Mouse (Mus musculus): ENCODE measurements at regions not wholly inside any gene's neighbourhood (a gene's known extent, or its start where the extent isn't known, plus 50 kb on each side); places are given as distances from the start of the nearest gene placed in this dataset.

DNA sequence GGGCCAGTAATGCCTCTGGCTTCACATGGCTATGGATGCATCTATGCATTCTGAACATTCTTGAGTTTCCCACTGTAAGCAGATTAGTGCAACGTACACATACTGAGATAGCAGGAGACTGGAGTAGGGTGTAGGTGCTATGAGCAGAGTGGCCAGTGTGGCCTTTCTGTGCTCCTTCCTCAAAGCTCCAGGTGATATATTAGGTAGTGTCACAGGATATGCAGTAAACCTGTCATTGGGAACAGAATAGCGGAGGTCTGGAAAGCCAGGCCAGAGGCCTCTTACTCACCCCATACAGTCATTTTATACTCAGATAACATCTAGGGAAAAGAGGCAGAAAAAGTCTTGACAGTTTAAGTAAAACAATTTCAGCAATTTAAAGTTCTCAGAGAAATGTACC lies 424.1 kb upstream of the Nr2f1 start:
- Histone ChIP-seq H3K27me3 (ENCODE audit: control insufficient read depth, insufficient read depth, low read depth, low read length) (no peaks in the 10 kb centered on the region), H3K4me3 (ENCODE audit: low read length) (no peak overlapping the region), H3K36me3 (ENCODE audit: control insufficient read depth, insufficient read depth, low read length) (no peaks in the 10 kb centered on the region), H3K4me2 (ENCODE audit: low read depth, low read length) (no peak overlapping the region), H3K27ac (ENCODE audit: low read length) (no peak overlapping the region), H3K9me3 (ENCODE audit: control insufficient read depth, low read length) (no peaks in the 10 kb centered on the region), H3K9ac (ENCODE audit: low read length) (no peak overlapping the region), H3K4me1 (replicated peaks; ENCODE audit: control insufficient read depth, insufficient read depth, low read length) (no peaks in the 10 kb centered on the region)
- 64% methylated on average over 2 of the region's 2 CpGs for WGBS
- no peak for ATAC-seq (ENCODE audit: low read depth)

DNA sequence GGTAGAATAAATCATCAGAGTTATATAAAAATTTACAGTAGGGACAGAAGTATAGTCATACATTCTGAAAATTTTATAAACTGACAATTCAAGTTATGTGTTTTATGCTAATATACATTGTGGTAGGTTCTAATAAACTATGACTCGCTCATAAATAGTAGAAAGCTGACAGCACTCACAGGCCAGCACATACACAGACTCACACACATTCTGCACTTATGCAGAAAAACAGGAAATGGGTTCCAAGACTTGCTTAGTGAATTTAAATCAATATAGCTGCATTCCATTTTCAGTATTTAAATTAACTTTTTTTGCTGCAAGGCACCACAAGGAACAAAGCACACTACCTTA lies 403.3 kb upstream of the Nr2f1 start:
- H3K27ac ChIP-seq (ENCODE audit: low read length), result no peak overlapping the region
- WGBS, result 84% methylated on average over 1 of the region's 1 CpGs
- H3K9me3 ChIP-seq (ENCODE audit: control insufficient read depth, low read length), result no peaks in the 10 kb centered on the region
- H3K4me1 ChIP-seq (replicated peaks; ENCODE audit: control insufficient read depth, insufficient read depth, low read length), result no peaks in the 10 kb centered on the region
- no peaks in the 10 kb centered on the region for H3K27me3 ChIP-seq (ENCODE audit: control insufficient read depth, insufficient read depth, low read depth, low read length)
- no peaks in the 10 kb centered on the region for H3K36me3 ChIP-seq (ENCODE audit: control insufficient read depth, insufficient read depth, low read length)
- ATAC-seq (ENCODE audit: low read depth), result no peak
- H3K4me2 ChIP-seq (ENCODE audit: low read depth, low read length), result no peak overlapping the region
- H3K9ac ChIP-seq (ENCODE audit: low read length), result no peak overlapping the region
- H3K4me3 ChIP-seq (ENCODE audit: low read length), result no peak overlapping the region

- Histone ChIP-seq H3K27ac (ENCODE audit: low read length) (no peak overlapping the region), H3K4me3 (ENCODE audit: low read length) (no peak overlapping the region), H3K9ac (ENCODE audit: low read length) (no peak overlapping the region), H3K9me3 (ENCODE audit: control insufficient read depth, low read length) (no peaks in the 10 kb centered on the region), H3K36me3 (ENCODE audit: control insufficient read depth, insufficient read depth, low read length) (no peaks in the 10 kb centered on the region), H3K4me1 (replicated peaks; ENCODE audit: control insufficient read depth, insufficient read depth, low read length) (no peaks in the 10 kb centered on the region), H3K27me3 (ENCODE audit: control insufficient read depth, insufficient read depth, low read depth, low read length) (no peaks in the 10 kb centered on the region), H3K4me2 (ENCODE audit: low read depth, low read length) (no peak overlapping the region)
- WGBS, result 71% methylated on average over 6 of the region's 6 CpGs
- ATAC-seq (ENCODE audit: low read depth), result no peak
These were observed 402.8 kb upstream of the Nr2f1 start for GRCm38 (mm10) chr13:78602211-78602860.

DNA sequence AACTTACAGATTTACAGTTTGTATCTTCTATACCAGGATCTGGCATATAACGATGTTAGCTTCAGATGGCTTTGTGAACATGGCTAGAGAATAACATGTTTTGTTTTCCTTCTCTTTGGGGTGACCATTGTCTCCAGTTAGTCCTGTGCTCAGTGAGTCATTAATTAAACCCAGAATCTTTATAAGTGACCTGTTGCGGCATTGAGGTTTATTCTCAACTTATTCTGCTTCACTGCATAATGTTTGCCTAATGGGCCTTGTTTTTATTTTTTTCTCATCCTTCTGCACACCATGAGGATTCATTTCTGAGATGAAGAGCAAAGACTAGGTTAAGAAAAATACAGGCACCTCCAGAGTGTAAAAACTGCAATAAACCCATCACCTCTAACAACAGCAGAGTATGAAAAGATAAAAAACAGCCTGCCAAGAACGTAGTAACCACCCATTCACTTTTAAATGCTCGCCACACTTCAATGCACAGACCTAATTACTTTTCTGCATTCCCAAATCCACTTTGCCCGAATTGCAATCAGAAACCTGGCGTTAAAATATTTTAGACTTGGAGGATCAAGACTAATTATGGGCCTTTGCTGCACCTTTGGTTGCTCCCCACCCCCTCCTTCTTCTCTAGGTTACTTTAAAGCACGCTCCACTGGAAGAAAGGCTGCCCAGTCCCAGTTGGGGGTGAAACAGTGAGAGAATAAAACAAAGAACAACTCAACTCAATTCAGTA lies 381.5 kb upstream of the Nr2f1 start:
- no peak overlapping the region for H3K9ac ChIP-seq (ENCODE audit: low read length)
- 66% methylated on average over 7 of the region's 7 CpGs for WGBS
- H3K4me3 ChIP-seq (ENCODE audit: low read length), result no peak overlapping the region
- H3K4me2 ChIP-seq (ENCODE audit: low read depth, low read length), result no peak overlapping the region
- H3K9me3 ChIP-seq (ENCODE audit: control insufficient read depth, low read length), result no peaks in the 10 kb centered on the region
- no peaks in the 10 kb centered on the region for H3K36me3 ChIP-seq (ENCODE audit: control insufficient read depth, insufficient read depth, low read length)
- no peaks in the 10 kb centered on the region for H3K27me3 ChIP-seq (ENCODE audit: control insufficient read depth, insufficient read depth, low read depth, low read length)
- no peak for ATAC-seq (ENCODE audit: low read depth)
- no peaks in the 10 kb centered on the region for H3K4me1 ChIP-seq (replicated peaks; ENCODE audit: control insufficient read depth, insufficient read depth, low read length)
- H3K27ac ChIP-seq (ENCODE audit: low read length), result no peak overlapping the region

DNA sequence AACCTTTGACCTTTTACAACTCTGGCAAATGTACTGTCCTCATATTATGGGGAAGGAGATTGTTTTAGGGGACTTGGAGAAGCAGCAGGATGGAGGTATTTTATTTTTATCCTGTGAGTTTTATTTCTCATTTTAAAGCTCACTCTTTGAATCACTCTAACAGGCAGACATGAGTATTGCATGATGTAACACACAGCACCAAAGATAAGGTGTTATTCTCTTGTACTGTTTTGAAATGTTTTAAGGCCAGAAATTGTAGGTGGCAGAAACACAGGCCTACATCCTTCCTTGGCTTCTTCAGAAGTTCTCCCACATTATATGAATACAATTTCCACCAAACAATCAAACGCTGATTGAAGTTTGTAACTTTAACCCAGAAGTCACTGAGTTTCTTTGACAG lies 377.9 kb upstream of the Nr2f1 start:
- Histone ChIP-seq H3K27ac (ENCODE audit: low read length) (no peak overlapping the region), H3K4me3 (ENCODE audit: low read length) (no peak overlapping the region), H3K36me3 (ENCODE audit: control insufficient read depth, insufficient read depth, low read length) (no peaks in the 10 kb centered on the region), H3K4me1 (replicated peaks; ENCODE audit: control insufficient read depth, insufficient read depth, low read length) (no peaks in the 10 kb centered on the region), H3K9me3 (ENCODE audit: control insufficient read depth, low read length) (no peaks in the 10 kb centered on the region), H3K4me2 (ENCODE audit: low read depth, low read length) (no peak overlapping the region), H3K9ac (ENCODE audit: low read length) (no peak overlapping the region), H3K27me3 (ENCODE audit: control insufficient read depth, insufficient read depth, low read depth, low read length) (no peaks in the 10 kb centered on the region)
- no peak for ATAC-seq (ENCODE audit: low read depth)
- 90% methylated on average over 1 of the region's 1 CpGs for WGBS

GRCm38 (mm10) chr13:78576300-78577296 lies 377.0 kb upstream of the Nr2f1 start:
- WGBS, result 46% methylated on average over 9 of the region's 9 CpGs
- Histone ChIP-seq H3K4me3 (ENCODE audit: low read length) (no peak overlapping the region), H3K9ac (ENCODE audit: low read length) (no peak overlapping the region), H3K36me3 (ENCODE audit: control insufficient read depth, insufficient read depth, low read length) (no peaks in the 10 kb centered on the region), H3K4me2 (ENCODE audit: low read depth, low read length) (no peak overlapping the region), H3K4me1 (replicated peaks; ENCODE audit: control insufficient read depth, insufficient read depth, low read length) (no peaks in the 10 kb centered on the region), H3K27ac (ENCODE audit: low read length) (no peak overlapping the region), H3K27me3 (ENCODE audit: control insufficient read depth, insufficient read depth, low read depth, low read length) (no peaks in the 10 kb centered on the region), H3K9me3 (ENCODE audit: control insufficient read depth, low read length) (no peaks in the 10 kb centered on the region)
- ATAC-seq (ENCODE audit: low read depth), result no peak

DNA sequence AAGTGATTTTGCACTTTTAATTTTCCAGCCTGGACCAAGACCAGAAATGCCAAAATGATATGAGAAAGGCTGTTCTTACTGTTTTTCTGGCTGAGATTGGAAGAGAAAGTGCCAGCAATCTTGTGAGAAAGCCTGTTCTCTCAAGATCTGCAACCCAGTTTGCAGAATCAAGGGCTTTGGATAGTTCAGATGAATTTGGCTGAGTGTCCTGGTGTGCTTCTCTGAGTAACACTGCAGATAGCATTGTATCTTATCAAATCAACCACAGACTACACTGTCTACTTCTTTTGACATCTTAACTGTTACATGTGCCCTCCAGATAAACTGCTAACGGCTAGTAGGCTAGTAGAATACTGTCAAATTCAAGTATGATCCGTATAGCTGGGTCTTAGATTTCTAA lies 371.5 kb upstream of the Nr2f1 start:
- Histone ChIP-seq H3K9ac (ENCODE audit: low read length) (no peak overlapping the region), H3K4me2 (ENCODE audit: low read depth, low read length) (no peak overlapping the region), H3K27me3 (ENCODE audit: control insufficient read depth, insufficient read depth, low read depth, low read length) (no peaks in the 10 kb centered on the region), H3K27ac (ENCODE audit: low read length) (no peak overlapping the region), H3K36me3 (ENCODE audit: control insufficient read depth, insufficient read depth, low read length) (no peaks in the 10 kb centered on the region), H3K9me3 (ENCODE audit: control insufficient read depth, low read length) (no peaks in the 10 kb centered on the region), H3K4me1 (replicated peaks; ENCODE audit: control insufficient read depth, insufficient read depth, low read length) (no peaks in the 10 kb centered on the region), H3K4me3 (ENCODE audit: low read length) (no peak overlapping the region)
- ATAC-seq (ENCODE audit: low read depth), result no peak
- WGBS, result 71% methylated on average over 2 of the region's 2 CpGs

DNA sequence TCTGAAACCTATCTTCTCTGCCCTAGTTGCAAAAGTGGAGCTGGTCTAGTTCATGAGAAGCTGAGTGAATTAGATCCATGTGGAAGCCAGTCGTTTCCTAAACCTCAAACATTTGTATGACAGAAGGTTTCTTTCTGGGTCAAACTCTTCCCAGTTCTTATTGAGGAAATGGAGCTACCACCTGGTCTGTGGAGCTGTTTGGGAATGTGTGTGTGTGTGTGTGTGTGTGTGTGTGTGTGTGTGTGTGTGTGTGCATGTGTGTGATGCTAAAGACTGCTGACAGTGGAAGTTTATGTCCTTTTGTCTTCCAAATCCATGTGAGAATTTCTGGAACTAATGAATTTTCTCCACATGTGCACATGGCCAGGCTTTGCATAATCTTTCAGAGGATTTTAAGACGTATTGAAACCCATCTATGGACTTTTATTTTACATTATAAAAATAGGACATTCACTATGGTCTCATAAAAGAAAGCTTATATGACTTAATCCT lies 324.9 kb upstream of the Nr2f1 start:
- no peak for ATAC-seq (ENCODE audit: low read depth)
- WGBS, result 61% methylated on average over 2 of the region's 2 CpGs

GRCm38 (mm10) chr13:78520771-78521170 lies 321.2 kb upstream of the Nr2f1 start:
- H3K4me1 ChIP-seq (replicated peaks; ENCODE audit: control insufficient read depth, insufficient read depth, low read length), result no peaks in the 10 kb centered on the region
- no peak overlapping the region for H3K4me3 ChIP-seq (ENCODE audit: low read length)
- H3K4me2 ChIP-seq (ENCODE audit: low read depth, low read length), result no peak overlapping the region
- no peaks in the 10 kb centered on the region for H3K36me3 ChIP-seq (ENCODE audit: control insufficient read depth, insufficient read depth, low read length)
- no peak overlapping the region for H3K9ac ChIP-seq (ENCODE audit: low read length)
- H3K9me3 ChIP-seq (ENCODE audit: control insufficient read depth, low read length), result no peaks in the 10 kb centered on the region
- no peak for ATAC-seq (ENCODE audit: low read depth)
- no peaks in the 10 kb centered on the region for H3K27me3 ChIP-seq (ENCODE audit: control insufficient read depth, insufficient read depth, low read depth, low read length)
- 89% methylated on average over 1 of the region's 1 CpGs for WGBS
- H3K27ac ChIP-seq (ENCODE audit: low read length), result no peak overlapping the region

More for the DNA sequence above, 324.9 kb upstream of the Nr2f1 start:
- no peaks in the 10 kb centered on the region for H3K36me3 ChIP-seq (ENCODE audit: control insufficient read depth, insufficient read depth, low read length)
- no peaks in the 10 kb centered on the region for H3K4me1 ChIP-seq (replicated peaks; ENCODE audit: control insufficient read depth, insufficient read depth, low read length)
- H3K27ac ChIP-seq (ENCODE audit: low read length), result no peak overlapping the region
- no peak overlapping the region for H3K9ac ChIP-seq (ENCODE audit: low read length)
- H3K9me3 ChIP-seq (ENCODE audit: control insufficient read depth, low read length), result no peaks in the 10 kb centered on the region
- no peak overlapping the region for H3K4me3 ChIP-seq (ENCODE audit: low read length)
- H3K27me3 ChIP-seq (ENCODE audit: control insufficient read depth, insufficient read depth, low read depth, low read length), result no peaks in the 10 kb centered on the region
- no peak overlapping the region for H3K4me2 ChIP-seq (ENCODE audit: low read depth, low read length)

Data from lung, embryonic 16.5 days (tissue).